8 mouse cellular contexts compared by ENCODE assay signal in genomic region chr6:54917523-54917922, GRCm38 (mm10). TPM values are rescaled to one million over a fixed set of nuclear protein-coding genes. Genes with fewer than 3 reads are reported as not detected.
A peak's percentile ranks its signal among the peaks of the same experiment; 100 is the strongest.
DNase-seq lines count a peak whose midpoint lies in the region; ATAC-seq and TF ChIP-seq lines count a peak whose summit lies in the region.

No protein-coding gene starts in this region.

- H3K27me3 ChIP-seq in hindbrain, embryonic 10.5 days (ENCODE audit: insufficient read depth, poor library complexity, severe bottlenecking) = no peaks in the 10 kb centered on the region
- H3K27me3 ChIP-seq in hindbrain, embryonic 12.5 days = no peaks in the 10 kb centered on the region
- peaks cover 6% of the 10 kb centered on the region; the same call in 1 of the 2 replicates for H3K27me3 ChIP-seq in E14TG2a.4 (ENCODE audit: insufficient read depth, low read length)
- no peaks in the 10 kb centered on the region for H3K27me3 ChIP-seq in cerebellum, adult 2 months (ENCODE audit: control insufficient read depth, insufficient read depth, low read length)

- no peak for ATAC-seq in hindbrain, embryonic 12.5 days (ENCODE audit: low FRiP score)

- no peaks in the 10 kb centered on the region for H3K9me3 ChIP-seq in hindbrain, embryonic 10.5 days
- no peaks in the 10 kb centered on the region for H3K9me3 ChIP-seq in hindbrain, embryonic 12.5 days (replicated peaks)
- H3K9me3 ChIP-seq in E14TG2a.4 (ENCODE audit: low read length) = no peaks in the 10 kb centered on the region

- H3K4me1 ChIP-seq in hindbrain, embryonic 10.5 days (replicated peaks) = no peaks in the 10 kb centered on the region
- no peaks in the 10 kb centered on the region for H3K4me1 ChIP-seq in hindbrain, embryonic 12.5 days
- H3K4me1 ChIP-seq in E14TG2a.4 (replicated peaks; ENCODE audit: low read depth, low read length) = peaks cover 10% of the 10 kb centered on the region
- H3K4me1 ChIP-seq in cerebellum, adult 2 months (ENCODE audit: control insufficient read depth, insufficient read depth, low read length) = no peaks in the 10 kb centered on the region

- peak; percentile 56 for TF ChIP-seq CTCF in E14TG2a.4 (conservative IDR thresholded peaks at IDR 0.05; ENCODE audit: low read length)
- peak; percentile 55 for TF ChIP-seq CTCF in cerebellum, adult 2 months (IDR thresholded peaks at IDR 0.05; ENCODE audit: borderline replicate concordance, insufficient read depth, low read depth, low read length)

- H3K4me3 ChIP-seq in hindbrain, embryonic 10.5 days = no peak overlapping the region
- no peak overlapping the region for H3K4me3 ChIP-seq in hindbrain, embryonic 12.5 days
- no peak overlapping the region for H3K4me3 ChIP-seq in E14TG2a.4 (replicated peaks; ENCODE audit: low read length)
- H3K4me3 ChIP-seq in cerebellum, adult 2 months (replicated peaks; ENCODE audit: insufficient read depth, low read depth, low read length) = no peak overlapping the region

- no peak overlapping the region for H3K27ac ChIP-seq in hindbrain, embryonic 10.5 days
- no peak overlapping the region for H3K27ac ChIP-seq in hindbrain, embryonic 12.5 days
- H3K27ac ChIP-seq in cerebellum, adult 2 months (ENCODE audit: insufficient read depth, low read length) = no peak overlapping the region

- no peaks in the 10 kb centered on the region for H3K36me3 ChIP-seq in hindbrain, embryonic 10.5 days
- H3K36me3 ChIP-seq in hindbrain, embryonic 12.5 days = no peaks in the 10 kb centered on the region
- no peaks in the 10 kb centered on the region for H3K36me3 ChIP-seq in E14TG2a.4 (ENCODE audit: insufficient read depth, low read length)

- no peak for TF ChIP-seq POLR2A in cerebellum, adult 2 months (IDR thresholded peaks at IDR 0.05; ENCODE audit: borderline replicate concordance, insufficient read depth, low read length)

- no peak overlapping the region for H3K9ac ChIP-seq in hindbrain, embryonic 12.5 days

- peak; percentile 38 for DNase-seq in hindbrain, embryonic 10.5 days (ENCODE audit: low spot score)
- peak; percentile 14 to 20 for DNase-seq in cerebellum, adult 2 months
- peak; percentile 26 for DNase-seq in gastrocnemius, postnatal 25 days
- DNase-seq in kidney, postnatal 4 days = peak; percentile 70 to 78
- peak; percentile 81 for DNase-seq in lung, postnatal 14 days
- peak; percentile 68 for DNase-seq in testis, postnatal 10 days (ENCODE audit: low spot score)

- WGBS in hindbrain, embryonic 10.5 days = 48% methylated on average over 4 of the region's 4 CpGs
- WGBS in hindbrain, embryonic 12.5 days = 48% methylated on average over 4 of the region's 4 CpGs
- WGBS in cerebellum, adult 2 months = 39% methylated on average over 4 of the region's 4 CpGs

- no peak overlapping the region for H3K4me2 ChIP-seq in hindbrain, embryonic 12.5 days (replicated peaks)

RNA-seq across cellular contexts. Expression of gene Nod1, which starts 54.9 kb away (rescaled TPM):
- polyA plus RNA-seq in hindbrain, embryonic 10.5 days (2016; fragmentation: Nextera tagmentation; extraction: Ambion mirVana) = 1.7 and 2.7 TPM in 2 replicates
- 4.8 and 5.1 TPM in 2 replicates for polyA plus RNA-seq in hindbrain, embryonic 12.5 days (2016; fragmentation: Nextera tagmentation; extraction: Ambion mirVana)
- 6.6 and 8.0 TPM in 2 replicates for polyA plus RNA-seq in cerebellum, adult 2 months (2012; rRNA removed)
- total RNA-seq in gastrocnemius, postnatal 25 days (2021) = 1 to 10 TPM; 6.6 to 7.2 TPM

Comparison
In these comparisons a context has a peak if more than half of its experiments do, and no peak if none do; other contexts are left out.
1. DNase-seq: peak in every context shown above with its lines; median percentile 81 in lung, postnatal 14 days; 74 in kidney, postnatal 4 days; 68 in testis, postnatal 10 days; 38 in hindbrain, embryonic 10.5 days; 26 in gastrocnemius, postnatal 25 days; 17 in cerebellum, adult 2 months.